Mouse (Mus musculus): ENCODE results near the gene Mrps24.

The Mrps24 gene

DNA sequence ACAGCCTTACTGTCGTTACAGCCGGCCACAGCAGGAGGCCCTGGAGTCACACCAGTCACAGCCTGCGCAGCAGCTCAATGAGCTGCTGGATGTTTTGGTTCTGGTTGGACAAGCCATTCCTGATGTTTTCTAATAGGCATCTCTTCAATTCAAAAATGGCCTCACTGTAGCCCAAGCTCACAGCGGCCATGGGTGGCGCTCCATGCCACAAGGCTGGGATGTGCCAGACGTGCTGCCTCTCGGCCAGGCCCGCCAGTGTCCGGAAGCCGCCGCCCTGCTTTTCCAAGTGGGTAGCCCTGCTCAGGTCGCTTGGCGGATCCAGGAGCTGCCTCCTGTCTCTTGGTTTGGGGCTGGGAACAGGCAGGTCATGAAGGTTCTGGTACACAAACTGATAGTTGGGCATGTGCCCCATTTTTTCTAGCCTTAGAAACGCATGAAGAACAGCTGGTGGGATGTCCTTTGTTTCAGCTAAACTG is at the start of gene Mrps24:
Mrps24 (minus strand) TSS at position 51 of the 476 bp plus-strand sequence.
- no peak for DNase-seq (ENCODE audit: low spot score)

DNA sequence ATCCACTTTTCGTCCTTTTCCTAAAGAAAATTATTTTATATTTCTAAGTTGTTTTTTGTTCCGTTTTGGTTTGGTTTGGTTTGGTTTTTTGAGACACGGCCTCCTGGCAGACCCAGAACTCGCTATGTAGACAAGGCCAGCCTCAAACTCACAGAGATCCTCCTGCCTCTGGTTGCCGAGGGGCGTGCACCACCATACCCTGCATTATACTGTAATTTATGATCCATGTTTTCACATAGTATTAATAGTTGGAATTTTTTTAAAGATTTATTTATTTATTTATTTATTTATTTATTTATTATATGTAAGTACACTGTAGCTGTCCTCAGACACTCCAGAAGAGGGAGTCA is 47.1 kb upstream of the Mrps24 start:
- DNase-seq (ENCODE audit: low spot score): no peak

DNA sequence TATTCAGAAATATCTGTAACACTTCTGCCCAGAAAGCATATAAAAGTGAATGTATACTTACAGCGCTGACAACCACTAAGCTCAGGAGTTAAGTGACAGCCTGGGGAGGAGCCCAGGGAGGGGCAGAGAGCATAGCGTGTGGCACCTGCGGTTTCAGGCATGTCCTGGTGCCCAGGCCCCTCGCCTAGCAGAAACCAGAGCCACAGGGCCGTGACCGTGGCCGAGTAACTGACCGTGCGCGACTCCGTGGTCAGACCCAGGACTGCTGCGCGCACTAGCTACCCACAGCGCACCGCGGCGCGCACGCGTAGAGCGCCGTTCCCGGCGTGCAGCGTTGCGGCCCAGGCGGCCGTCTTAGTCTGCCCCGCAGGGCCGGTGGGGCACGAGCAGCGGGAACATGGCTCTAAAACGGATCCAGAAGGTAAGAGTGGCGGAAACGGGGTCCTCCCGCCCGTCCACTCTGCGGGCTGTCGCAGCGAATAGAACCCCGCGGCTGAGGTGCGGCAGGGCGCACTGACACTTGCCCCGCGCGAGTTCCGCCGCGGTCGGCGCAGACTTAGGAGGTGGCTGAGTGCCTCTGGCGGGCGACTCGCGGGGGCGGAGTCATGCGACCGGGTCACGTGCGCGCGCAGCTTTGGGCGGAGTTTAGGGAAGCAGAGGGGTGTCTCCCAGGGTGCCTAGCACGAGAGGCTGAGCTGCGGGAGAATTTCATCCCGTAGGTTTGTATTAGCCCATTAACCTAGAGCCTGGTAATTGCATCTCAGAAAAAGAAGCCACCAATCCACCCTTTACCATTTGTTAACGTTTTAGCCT is 46.5 kb upstream of the Mrps24 start, which contains the start of gene Urgcp:
Urgcp (minus strand) TSS at position 557 of the 813 bp plus-strand sequence.
- peak; percentile 89 for DNase-seq (ENCODE audit: low spot score)

DNA sequence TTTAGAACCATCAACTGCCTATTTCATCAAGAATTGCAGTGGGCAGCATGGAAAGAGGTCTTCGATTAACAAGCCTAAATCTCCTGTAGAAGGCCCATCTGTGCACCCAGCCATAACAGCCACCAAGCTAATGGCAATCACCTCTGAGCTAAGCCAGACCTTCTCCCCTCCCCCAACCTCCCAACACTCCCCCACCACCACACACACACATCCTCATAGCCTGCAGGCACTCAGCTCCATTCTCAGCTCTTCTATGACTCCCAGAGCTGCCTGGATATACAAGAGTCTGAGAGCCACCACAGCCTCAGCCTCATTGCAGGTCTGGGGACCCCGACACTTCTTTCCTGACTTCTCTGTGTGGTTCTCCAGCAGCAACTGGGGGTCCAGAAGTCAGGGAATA is 38.3 kb upstream of the Mrps24 start:
- no peak for DNase-seq (ENCODE audit: low spot score)

DNA sequence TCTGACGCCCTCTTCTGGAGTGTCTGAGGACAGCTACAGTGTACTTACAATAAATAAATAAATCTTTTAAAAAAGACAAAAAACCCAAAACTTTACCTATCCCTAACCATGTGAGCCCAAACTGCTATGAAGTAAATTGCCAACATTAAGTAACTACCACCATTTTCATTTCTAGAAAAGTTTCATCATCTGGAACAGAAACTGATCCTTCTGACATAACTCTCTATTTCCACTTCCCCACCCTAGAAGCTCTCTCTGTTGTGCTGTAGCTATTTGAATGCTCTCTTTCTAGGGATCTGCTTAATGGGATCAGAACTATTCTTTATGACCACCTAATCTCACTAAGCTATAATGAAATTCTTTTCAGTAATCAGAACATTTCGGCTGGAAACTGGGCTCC is 29.5 kb upstream of the Mrps24 start:
- DNase-seq (ENCODE audit: low spot score): no peak

DNA sequence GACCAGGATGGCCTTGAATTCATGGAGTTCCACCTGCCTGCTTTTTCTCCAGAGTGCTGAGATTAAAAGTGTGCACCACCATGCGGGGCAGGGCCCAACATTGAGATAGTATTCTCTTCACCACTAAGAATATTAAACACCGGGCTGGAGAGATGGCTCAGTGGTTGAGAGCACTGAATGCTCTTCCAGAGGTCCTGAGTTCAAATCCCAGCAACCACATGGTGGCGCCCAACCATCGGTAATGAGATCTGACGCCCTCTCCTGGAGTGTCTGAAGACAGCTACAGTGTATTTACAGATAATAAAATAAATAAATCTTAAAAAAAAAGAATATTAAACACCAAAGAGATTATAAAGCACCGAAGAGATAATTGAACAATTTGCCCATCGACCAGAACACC is 26.6 kb upstream of the Mrps24 start:
- DNase-seq (ENCODE audit: low spot score): peak; percentile 73

DNA sequence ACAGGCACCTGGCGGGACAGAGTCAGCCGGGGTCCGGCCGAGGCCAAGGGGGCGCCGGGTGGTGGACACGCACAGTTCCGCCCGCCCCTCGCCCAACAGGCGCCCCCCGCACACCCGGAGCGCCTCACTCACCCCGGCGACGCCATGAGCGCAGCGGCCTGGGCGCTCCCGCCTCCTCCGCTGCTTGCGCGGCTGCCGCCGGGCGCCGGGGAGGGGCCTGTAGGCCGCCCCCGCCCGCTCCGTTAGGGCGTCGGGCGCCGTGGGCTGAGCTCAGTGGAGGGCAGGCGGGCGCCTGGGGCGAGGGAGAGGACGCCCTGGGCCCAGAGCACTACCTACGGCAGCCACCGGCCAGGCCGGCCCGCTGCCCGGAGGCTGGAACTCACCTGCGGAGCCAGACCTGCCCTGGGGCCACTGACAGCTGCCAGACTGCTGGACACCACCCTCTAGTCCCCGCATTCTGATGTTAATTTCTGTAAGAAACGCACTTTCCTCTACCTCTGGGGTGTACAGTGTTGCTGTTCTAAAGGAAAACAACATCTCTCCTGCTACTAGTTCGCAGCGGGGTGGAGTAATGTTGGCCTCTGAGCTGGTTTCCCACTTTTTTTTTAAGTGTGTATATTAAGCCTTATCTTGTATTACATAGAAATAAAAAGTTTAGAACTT is 25.6 kb upstream of the Mrps24 start:
- DNase-seq (ENCODE audit: low spot score): peak; percentile 67

DNA sequence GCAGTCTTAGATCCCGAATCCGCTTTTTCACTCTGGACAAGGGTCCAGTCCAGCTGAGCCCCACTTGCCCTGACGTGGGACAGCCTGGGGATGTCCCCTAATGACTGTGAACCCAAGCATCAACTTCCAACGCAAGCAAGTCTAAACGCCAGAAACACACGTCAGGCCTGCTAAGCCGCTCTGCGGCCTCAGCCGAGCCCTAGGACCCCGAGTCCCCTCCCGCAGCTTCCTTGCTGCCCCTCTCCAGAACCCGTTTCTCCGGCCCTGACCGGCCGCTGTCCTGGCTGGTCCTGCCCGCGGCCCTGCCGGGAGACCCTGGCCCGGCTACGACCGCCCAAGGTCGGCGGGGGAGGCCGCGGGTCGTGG is 25.1 kb upstream of the Mrps24 start:
- no peak for DNase-seq (ENCODE audit: low spot score)

DNA sequence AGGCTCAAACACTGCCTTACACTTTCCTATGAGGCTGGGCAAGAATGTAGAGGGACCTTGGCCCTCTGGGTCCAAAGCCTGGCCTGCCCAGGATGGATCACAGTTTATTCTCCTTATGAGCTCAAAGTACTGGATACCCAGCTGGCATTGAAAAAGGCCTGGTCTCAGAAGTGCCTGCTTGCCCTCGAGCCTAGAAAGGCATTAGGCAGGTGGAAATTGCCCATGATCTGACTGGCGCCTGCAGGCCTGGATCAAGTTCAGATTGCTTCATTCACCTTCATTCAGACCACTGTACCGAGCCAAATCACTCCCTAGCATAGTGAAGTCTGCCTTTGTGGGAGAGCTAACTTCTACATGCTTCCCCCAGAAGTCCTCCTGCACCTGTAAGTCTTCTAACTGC is 24.4 kb upstream of the Mrps24 start:
- DNase-seq (ENCODE audit: low spot score): peak; percentile 72

DNA sequence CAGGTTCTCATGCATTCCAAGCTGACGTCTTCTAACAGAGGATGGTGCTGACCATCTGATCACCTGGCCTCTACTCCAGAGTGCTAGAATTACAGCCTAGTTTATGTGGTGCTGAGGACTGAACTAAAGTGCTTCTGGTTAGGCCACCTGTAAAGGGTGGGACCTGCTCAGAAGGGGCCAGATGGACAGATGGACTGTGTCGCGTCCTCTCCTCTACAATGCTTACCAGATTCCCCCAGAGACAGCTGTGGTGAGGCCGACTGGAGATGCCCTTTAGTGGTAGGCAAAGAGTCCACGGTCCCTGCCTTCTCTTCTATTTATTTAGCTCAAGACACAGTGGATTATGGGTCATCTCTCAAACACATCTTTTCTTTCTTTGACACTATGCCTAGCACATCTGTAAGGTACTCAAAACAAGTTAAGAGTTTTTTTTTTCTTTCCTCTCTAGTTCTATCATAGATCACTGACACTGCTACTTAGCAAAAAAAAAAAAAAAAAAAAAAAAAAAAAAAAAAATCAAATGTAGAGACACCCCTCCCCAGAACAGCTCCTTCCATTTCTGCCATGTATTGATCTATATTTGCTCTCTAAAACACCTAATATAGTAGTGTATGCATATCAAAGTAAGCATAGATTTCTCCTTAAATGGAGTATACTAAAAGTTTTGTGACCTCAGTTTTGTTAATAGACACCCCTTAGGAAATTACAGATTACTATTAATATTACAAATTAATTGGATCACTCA is 23.6 kb upstream of the Mrps24 start:
- no peak for DNase-seq (ENCODE audit: low spot score)

DNA sequence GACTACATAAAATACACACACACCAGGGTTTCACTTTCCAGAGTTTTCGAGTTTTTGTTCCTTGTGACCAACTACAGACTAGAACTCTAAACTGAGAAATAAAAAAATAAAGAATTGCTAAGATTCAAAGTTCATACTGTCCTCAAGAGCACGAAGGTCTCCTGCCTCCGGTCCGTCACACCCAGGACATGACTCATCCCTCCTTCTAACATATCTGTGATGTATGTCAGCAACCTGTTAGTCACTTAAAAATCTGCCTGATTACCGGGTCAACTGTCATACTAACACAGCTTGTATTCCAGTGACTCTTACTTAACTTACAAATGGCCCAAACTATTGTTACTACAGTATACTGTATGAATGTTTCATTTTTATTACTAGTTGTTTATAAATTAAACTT is 21.7 kb upstream of the Mrps24 start:
- DNase-seq (ENCODE audit: low spot score): no peak

DNA sequence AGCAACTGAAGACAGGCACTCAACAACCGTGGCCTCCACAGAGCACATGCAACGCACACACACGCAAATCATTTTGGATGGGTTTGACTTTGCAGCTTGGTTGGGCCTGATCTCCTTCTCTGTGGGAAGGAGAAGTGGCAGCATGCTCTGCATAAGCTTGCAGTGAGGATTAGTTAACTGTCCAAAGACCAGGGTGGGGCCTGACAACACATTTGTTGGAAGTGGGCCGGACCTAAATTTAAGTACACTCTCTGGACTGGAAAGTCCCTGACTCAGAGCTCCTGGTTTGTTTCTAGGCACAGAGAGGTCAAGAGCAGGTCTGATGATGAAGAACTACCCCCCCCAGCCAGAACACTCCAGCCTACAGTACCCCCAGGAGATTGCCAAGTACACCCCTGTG is 18.8 kb upstream of the Mrps24 start:
- DNase-seq (ENCODE audit: low spot score): no peak

DNA sequence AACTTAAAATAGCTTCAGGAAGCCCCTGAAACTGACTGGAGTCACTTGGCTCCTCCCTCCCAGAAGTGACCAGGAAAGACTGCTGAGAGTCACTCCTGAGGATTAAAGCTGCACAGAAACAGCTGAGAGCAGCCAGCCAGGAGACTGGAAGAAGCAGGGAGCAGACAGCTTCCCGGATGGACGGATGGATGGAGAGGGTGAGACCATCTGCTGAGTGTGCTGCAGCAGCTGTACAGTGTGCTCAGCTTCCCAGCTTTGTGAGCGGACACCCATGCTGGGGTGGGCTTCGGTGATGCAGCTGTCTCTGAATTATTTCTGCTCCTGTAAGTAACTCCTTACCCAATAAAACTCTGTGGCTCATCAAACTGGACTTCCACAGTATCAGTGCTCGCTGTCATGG is 16.9 kb upstream of the Mrps24 start:
- no peak for DNase-seq (ENCODE audit: low spot score)

DNA sequence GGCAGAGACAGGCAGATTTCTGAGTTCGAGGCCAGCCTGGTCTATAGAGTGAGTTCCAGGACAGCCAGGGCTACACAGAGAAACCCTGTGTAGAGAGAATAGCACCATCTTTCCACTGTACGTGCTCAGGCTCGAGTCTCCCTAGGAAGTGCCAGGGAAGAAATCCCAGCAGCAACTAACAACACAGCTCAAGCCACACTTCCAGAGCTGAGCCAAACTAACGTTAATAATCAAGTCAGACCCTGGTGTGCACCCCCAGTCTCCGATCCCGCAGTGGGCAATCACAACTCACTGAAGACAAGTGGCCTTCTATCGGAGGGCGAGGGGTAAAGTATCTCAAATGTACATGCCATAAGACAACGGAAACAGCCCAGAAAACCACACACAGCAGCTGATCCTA is 14.1 kb upstream of the Mrps24 start:
- no peak for DNase-seq (ENCODE audit: low spot score)

DNA sequence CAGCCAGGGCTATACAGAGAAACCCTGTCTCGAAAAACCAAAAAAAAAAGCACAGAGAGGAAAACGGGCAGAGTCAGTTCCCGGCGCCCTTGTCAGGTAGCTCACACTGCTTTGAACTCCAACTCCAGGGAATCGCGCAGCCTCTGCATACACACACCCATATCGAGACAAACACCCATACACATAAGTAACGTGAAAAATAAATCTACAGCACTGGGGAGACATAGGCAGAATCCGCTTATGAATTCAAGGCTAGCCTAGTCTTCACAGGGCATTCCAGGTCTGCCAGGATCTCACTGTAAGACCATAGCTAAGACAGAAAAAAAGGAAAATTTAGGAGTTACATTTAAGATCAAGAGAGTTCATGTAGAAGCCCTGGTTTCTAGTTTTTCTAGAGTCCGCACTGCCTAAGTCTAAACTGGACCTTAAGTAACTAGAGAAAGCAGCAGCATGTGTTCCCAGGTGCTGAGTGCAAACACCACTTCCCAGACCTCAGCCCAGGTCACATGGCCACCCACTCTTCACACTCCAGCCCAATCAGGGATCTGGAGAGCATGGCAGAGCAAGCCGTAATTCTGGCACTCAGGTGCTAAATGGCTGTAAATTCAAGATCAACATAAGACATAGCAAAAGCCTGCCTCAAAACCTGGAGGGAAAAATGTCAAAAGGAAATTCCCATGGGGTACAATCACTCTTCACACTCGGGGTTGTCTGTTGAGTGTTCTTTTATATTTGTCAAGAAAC is 3.3 kb upstream of the Mrps24 start:
- DNase-seq (ENCODE audit: low spot score): no peak

DNA sequence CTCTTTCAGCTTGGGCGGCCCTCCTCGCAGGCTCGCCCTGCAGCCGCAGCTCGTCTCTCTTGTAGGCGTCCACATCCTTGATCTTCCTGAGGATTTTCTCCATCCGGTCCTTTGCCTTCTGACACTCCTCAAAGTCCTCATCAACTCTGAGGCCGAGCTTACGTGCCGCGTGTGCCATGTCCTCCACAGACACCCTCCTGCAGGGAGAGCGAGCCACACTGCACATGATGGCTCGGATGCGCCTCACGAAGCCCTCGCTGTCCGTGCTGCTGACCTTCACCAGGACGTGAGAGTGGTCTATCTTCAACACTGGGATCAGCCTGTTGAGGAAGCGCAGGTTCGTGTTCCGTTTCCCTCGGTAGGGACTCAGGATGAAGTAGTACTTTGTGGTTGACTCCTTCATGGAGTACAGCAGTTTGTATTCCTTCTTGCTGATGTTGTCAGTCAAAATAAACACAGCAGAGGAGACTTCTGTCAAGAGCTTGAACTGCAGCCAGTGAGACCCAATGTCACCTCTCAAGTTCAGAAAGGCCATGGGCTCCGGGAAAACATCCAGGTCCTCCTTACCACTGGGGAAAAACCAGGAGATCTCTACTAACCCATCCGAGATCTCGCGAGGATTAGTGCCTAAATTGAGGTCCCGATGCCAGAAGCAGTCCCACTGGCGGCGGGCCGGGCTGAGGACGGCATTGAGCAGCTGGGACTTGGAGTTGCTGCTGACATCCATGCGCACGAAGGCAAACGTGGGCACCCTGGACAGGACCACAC is 1.6 kb upstream of the Mrps24 start:
- DNase-seq (ENCODE audit: low spot score): no peak

DNA sequence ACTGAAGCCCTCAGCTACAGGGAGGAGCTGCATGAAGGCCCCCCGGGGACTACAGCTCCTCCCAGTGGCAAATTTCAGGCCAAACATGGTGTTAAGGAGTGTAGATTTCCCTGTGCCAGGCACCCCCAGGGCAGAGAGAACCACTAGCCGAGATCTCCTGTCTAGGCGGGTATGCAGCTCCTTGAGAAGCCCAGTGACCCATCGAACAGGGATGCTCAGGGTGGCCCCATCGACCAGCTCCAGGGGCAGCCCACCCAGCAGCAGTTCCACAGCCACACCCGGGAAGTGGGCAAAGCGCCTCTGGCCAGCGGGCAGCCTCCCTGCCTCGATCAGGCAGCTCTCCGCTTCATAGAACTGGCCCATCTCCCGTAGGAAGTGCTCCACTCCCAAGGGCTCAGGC is 766 bp upstream of the Mrps24 start:
- DNase-seq (ENCODE audit: low spot score): no peak

DNA sequence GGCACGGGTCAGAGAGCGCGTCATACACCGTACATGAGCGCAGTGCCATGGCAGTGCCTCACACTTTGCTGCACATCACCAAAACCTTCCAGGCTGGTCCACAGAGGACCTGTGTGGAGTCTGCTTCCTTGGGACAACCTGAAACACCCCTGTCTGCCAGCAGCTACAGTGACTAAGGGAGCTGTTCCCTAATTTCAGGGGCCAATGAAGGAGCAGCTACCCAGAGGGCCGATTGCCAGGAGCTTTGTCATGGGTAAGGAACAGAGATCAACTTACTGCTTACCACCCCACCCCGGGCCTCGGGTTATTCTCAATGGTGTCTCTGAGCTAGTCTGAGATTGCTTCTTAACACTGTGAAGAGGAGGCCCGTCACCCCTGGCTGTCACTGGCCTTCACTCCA is 301 bp downstream of the Mrps24 start:
- DNase-seq (ENCODE audit: low spot score): no peak

DNA sequence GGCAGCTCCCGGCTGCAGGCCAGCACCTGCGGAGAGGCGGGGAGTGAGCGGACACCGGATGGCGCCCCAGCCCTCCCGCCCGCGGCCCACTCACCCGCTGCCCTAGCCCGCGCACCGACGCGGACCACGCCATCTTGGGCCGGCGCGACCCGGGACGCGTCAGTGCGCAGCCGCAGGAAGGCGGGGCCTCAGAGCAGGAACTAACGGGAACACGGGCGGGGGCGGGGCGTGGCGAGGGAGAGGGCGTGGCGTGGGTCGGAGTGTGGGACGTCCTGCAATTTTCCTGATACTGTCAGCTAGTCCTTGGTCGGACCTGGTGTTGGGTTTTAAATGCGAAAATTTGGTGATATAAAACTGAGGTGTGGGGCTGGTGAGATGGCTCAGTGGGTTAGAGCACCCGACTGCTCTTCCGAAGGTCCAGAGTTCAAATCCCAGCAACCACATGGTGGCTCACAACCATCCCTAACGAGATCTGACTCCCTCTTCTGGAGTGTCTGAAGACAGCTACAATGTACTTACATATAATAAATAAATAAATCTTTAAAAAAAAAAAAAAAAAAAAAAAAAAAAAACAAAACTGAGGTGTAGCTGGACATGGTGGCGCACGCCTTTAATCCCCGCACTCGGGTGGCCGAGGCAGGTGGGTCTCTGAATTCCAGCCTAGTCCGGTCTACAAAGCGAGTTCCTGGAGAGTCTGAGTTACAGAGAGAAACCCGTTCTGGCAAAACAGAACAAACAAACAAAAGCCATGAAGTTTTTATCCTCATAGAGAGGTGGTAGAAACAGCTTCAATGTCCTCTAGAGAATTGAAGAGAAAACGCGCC is 7.7 kb downstream of the Mrps24 start:
- DNase-seq (ENCODE audit: low spot score): peak; percentile 93

DNA sequence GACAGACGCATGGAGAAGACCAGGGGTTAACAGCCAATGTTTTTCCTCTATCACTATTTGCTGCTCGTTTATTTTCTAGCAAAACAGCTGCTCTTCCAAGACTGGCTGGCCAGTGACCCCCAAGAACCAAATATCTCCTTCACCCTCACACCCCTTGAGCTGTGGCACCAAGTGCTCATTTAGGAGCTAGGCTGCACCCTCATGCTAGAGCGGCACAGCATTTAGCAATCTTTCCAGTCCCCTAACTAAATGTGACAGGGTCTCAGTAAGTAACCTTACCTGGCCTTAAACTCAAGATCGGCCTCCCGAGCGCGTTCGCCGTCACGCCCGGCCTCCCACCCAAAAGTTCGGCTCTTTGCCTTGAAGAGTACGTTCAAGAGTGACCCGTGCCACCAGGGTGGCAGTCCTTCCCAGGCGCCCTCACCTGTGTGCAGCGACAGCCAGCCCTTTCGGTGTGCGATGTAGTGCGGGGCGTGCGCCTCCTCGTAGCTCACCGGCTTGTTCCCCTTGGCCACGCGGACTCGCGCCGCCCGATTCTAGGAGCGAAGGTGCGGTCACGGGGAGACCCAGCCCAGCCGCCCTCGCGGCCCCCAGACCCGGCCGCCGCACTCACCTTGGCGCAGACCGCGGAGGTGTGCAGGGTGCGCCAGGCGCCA is 8.5 kb downstream of the Mrps24 start:
- DNase-seq (ENCODE audit: low spot score): no peak
